Comparison of ENCODE assay signal across 8 mouse cellular contexts in the genomic region with DNA sequence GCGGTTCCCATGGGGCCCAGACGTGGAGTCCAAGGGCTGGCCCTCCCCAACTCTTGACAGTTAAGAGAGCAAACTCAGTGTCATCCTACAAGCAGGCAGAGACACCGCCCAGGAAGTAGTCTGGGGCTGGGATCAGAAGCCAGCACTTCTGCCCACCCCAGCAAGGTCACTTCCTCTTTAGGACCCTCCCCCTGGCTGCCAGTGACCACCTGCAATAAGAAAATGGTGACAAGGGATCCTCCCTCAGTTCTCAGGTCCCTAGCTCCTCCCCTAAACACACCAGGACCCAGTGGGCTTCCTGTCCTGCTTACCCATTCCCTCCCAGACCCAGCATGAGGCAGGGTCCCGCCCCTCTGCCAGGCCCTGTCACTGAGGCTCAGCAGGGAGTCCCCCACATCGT. TPM values are rescaled to one million over a fixed set of nuclear protein-coding genes. Genes with fewer than 3 reads are reported as not detected.
DNase-seq lines count a peak whose midpoint lies in the region; ATAC-seq and TF ChIP-seq lines count a peak whose summit lies in the region.

No protein-coding gene starts in this region.

- no peak overlapping the region for H3K4me3 ChIP-seq in bone marrow, adult 2 months (replicated peaks; ENCODE audit: control insufficient read depth, low read depth, low read length)
- H3K4me3 ChIP-seq in midbrain, embryonic 10.5 days = no peak overlapping the region; the same call in 1 of the 2 replicates

- no peak for TF ChIP-seq POLR2A in bone marrow, adult 2 months (IDR thresholded peaks at IDR 0.05; ENCODE audit: borderline replicate concordance, control insufficient read depth, low read depth, low read length)

- H3K27me3 ChIP-seq in midbrain, embryonic 10.5 days (ENCODE audit: low read depth, poor library complexity, severe bottlenecking) = peaks cover 43% of the 10 kb centered on the region

- peaks cover 15% of the 10 kb centered on the region for H3K4me1 ChIP-seq in bone marrow, adult 2 months (ENCODE audit: control insufficient read depth, insufficient read depth, low read length)
- peaks cover 43% of the 10 kb centered on the region for H3K4me1 ChIP-seq in midbrain, embryonic 10.5 days

- no peaks in the 10 kb centered on the region for H3K36me3 ChIP-seq in midbrain, embryonic 10.5 days

- DNase-seq in heart, postnatal 4 days = peak; percentile 38
- DNase-seq in lung, adult 18-20 months = peak; percentile 73 to 75
- peak; percentile 76 to 84 for DNase-seq in spleen, postnatal 4 days (ENCODE audit: low spot score in 2 of 2)
- DNase-seq in midbrain, embryonic 10.5 days (ENCODE audit: low spot score) = no peak
- no peak for DNase-seq in neural tube, embryonic 10.5 days (ENCODE audit: extremely low spot score, low spot score)

- no peaks in the 10 kb centered on the region for H3K9me3 ChIP-seq in midbrain, embryonic 10.5 days (replicated peaks)

- ATAC-seq in CD4-positive, CD25-positive, alpha-beta regulatory T cell, adult 4 months = peak; percentile 66
- no peak for ATAC-seq in frontal cortex, adult (ENCODE audit: low TSS enrichment)

- peak overlapping the region; percentile 84 for H3K27ac ChIP-seq in bone marrow, adult 2 months (ENCODE audit: control insufficient read depth, insufficient read depth, low read depth, low read length, poor library complexity)
- H3K27ac ChIP-seq in midbrain, embryonic 10.5 days (replicated peaks) = no peak overlapping the region

- TF ChIP-seq CTCF in bone marrow, adult 2 months (IDR thresholded peaks at IDR 0.05; ENCODE audit: control insufficient read depth, insufficient read depth, low read length) = no peak

- WGBS in bone marrow, adult 2 months = 0% methylated on average over 5 of the region's 5 CpGs
- 33% methylated on average over 5 of the region's 5 CpGs for WGBS in midbrain, embryonic 10.5 days

RNA-seq across cellular contexts. Expression of a gene that starts 3.3 kb away (rescaled TPM):
- 10 to 100 TPM; 15.3 to 22.7 TPM for polyA plus RNA-seq in CD4-positive, CD25-positive, alpha-beta regulatory T cell, adult 4 months (2017; shearing (Covaris generic))
- 21.6 and 49.3 TPM in 2 replicates for polyA plus RNA-seq in bone marrow, adult 2 months (2011; ENCODE audit: insufficient read depth, insufficient read length, low replicate concordance, missing spikeins)
- 10 to 100 TPM; 53.7 to 55.4 TPM for total RNA-seq in heart, postnatal 4 days (2021)
- polyA plus RNA-seq in midbrain, embryonic 10.5 days (2016; fragmentation: Nextera tagmentation; extraction: Ambion mirVana) = 5.8 and 8.2 TPM in 2 replicates

RNA-seq across cellular contexts. Expression of a gene that starts 20.0 kb away (rescaled TPM):
- 10 to 100 TPM in 1 of 2 experiments, 1 to 10 TPM in 1; 8.2 to 12.6 TPM for polyA plus RNA-seq in CD4-positive, CD25-positive, alpha-beta regulatory T cell, adult 4 months (2017; shearing (Covaris generic))
- 62.8 and 68.5 TPM in 2 replicates for polyA plus RNA-seq in bone marrow, adult 2 months (2011; ENCODE audit: insufficient read depth, insufficient read length, low replicate concordance, missing spikeins)
- 10 to 100 TPM; 36.5 to 38.2 TPM for total RNA-seq in heart, postnatal 4 days (2021)
- 63.2 and 70.9 TPM in 2 replicates for polyA plus RNA-seq in midbrain, embryonic 10.5 days (2016; fragmentation: Nextera tagmentation; extraction: Ambion mirVana)

RNA-seq across cellular contexts. Expression of a gene that starts 28.9 kb away (rescaled TPM):
- 100 to 1,000 TPM; 146 to 207 TPM for polyA plus RNA-seq in CD4-positive, CD25-positive, alpha-beta regulatory T cell, adult 4 months (2017; shearing (Covaris generic))
- polyA plus RNA-seq in bone marrow, adult 2 months (2011; ENCODE audit: insufficient read depth, insufficient read length, low replicate concordance, missing spikeins) = 41.8 and 95.4 TPM in 2 replicates
- total RNA-seq in heart, postnatal 4 days (2021) = 10 to 100 TPM; 58.5 to 58.8 TPM
- 241 and 278 TPM in 2 replicates for polyA plus RNA-seq in midbrain, embryonic 10.5 days (2016; fragmentation: Nextera tagmentation; extraction: Ambion mirVana)

Comparison
In these comparisons a context has a peak if more than half of its experiments do, and no peak if none do; other contexts are left out.
1. DNase-seq: peak in heart, postnatal 4 days (single experiment), lung, adult 18-20 months (2 of 2) and spleen, postnatal 4 days (2 of 2); none in midbrain, embryonic 10.5 days (single experiment) and neural tube, embryonic 10.5 days (single experiment).